Mouse (Mus musculus) megakaryocyte-erythroid progenitor cell, adult 5-6 weeks (primary cell): ENCODE results near the gene Defa33. TPM values are rescaled to one million over a fixed set of nuclear protein-coding genes. Genes with fewer than 3 reads are reported as not detected.
"Not testable (repeated sequence)": the region's sequence is repeated elsewhere in the genome, so short reads cannot be mapped to it uniquely, and the experiment has no call there.

Source experiments
- ATAC-seq: replicated peaks from 2 replicates; pipeline ENCODE4 v1.8.0; 2016; ENCODE audit warnings: mild to moderate bottlenecking, inconsistent platforms; ENCODE audit not compliant: severe bottlenecking, poor library complexity, low FRiP score, low TSS enrichment
- total RNA-seq, 2 experiments: library from RNA; stranded (forward) in 1 of 2; stranded (reverse) in 1 of 2; fragments of 200-1000, 215-1000 nt in 1 of 2; fragments of >200 nt in 1 of 2; fragmentation: Nextera tagmentation in 1 of 2; gene quantifications; 2 replicates each; pipeline ENCODE4 v1.2.3; 2014 to 2017

The Defa33 gene
- total RNA-seq (2014; fragmentation: Nextera tagmentation) (not detected in 2 replicates), total RNA-seq (2017) (not detected in 2 replicates)

- ATAC-seq, result not testable (repeated sequence)
These were observed at the start of gene Defa33 for GRCm38 (mm10) chr8:21391511-21391910. Defa33 (plus strand) TSS chr8:21391811.

- ATAC-seq, result not testable (repeated sequence)
These were observed 13.4 kb upstream of the Defa33 start, which contains the start of gene Defa2 for GRCm38 (mm10) chr8:21378215-21378614. Defa2 (plus strand) TSS chr8:21378515.

- ATAC-seq, result not testable (repeated sequence)
These were observed 35.5 kb downstream of the Defa33 start, which contains the start of gene Defa36 for GRCm38 (mm10) chr8:21427111-21427510. Defa36 (plus strand) TSS chr8:21427411.

Other genes starting within 250 kb of the Defa33 start
- not detected in 2 replicates for gene Defa22, start 229.5 kb upstream of the Defa33 start, total RNA-seq (2014; fragmentation: Nextera tagmentation)
- gene Defa22, start 229.5 kb upstream of the Defa33 start, total RNA-seq (2017), result not detected in 2 replicates
- gene Defa31, start 200.2 kb upstream of the Defa33 start, total RNA-seq (2014; fragmentation: Nextera tagmentation), result not detected in 2 replicates
- gene Defa31, start 200.2 kb upstream of the Defa33 start, total RNA-seq (2017), result not detected in 2 replicates
- gene Gm15293, start 190.2 kb upstream of the Defa33 start, total RNA-seq (2014; fragmentation: Nextera tagmentation), result not detected in 2 replicates
- gene Gm15293, start 190.2 kb upstream of the Defa33 start, total RNA-seq (2017), result not detected in 2 replicates
- gene Gm15292, start 142.1 kb upstream of the Defa33 start, total RNA-seq (2014; fragmentation: Nextera tagmentation), result not detected in 2 replicates
- gene Gm15292, start 142.1 kb upstream of the Defa33 start, total RNA-seq (2017), result not detected in 2 replicates
- not detected in 2 replicates for gene Defa27, start 76.3 kb upstream of the Defa33 start, total RNA-seq (2014; fragmentation: Nextera tagmentation)
- gene Defa27, start 76.3 kb upstream of the Defa33 start, total RNA-seq (2017), result not detected in 2 replicates
- not detected in 2 replicates for gene Defa29, start 64.8 kb upstream of the Defa33 start, total RNA-seq (2014; fragmentation: Nextera tagmentation)
- gene Defa29, start 64.8 kb upstream of the Defa33 start, total RNA-seq (2017), result not detected in 2 replicates
- gene Defa2, start 13.3 kb upstream of the Defa33 start, total RNA-seq (2014; fragmentation: Nextera tagmentation), result not detected in 2 replicates
- gene Defa2, start 13.3 kb upstream of the Defa33 start, total RNA-seq (2017), result not detected in 2 replicates
- gene Defa36, start 35.6 kb downstream of the Defa33 start, total RNA-seq (2014; fragmentation: Nextera tagmentation), result not detected in 2 replicates
- not detected in 2 replicates for gene Defa36, start 35.6 kb downstream of the Defa33 start, total RNA-seq (2017)
- not detected in 2 replicates for gene Gm7849, start 64.7 kb downstream of the Defa33 start, total RNA-seq (2014; fragmentation: Nextera tagmentation)
- not detected in 2 replicates for gene Gm7849, start 64.7 kb downstream of the Defa33 start, total RNA-seq (2017)
- not detected in 2 replicates for gene Defa20, start 117.4 kb downstream of the Defa33 start, total RNA-seq (2014; fragmentation: Nextera tagmentation)
- not detected in 2 replicates for gene Defa20, start 117.4 kb downstream of the Defa33 start, total RNA-seq (2017)
- not detected in 2 replicates for gene Defa32, start 137.2 kb downstream of the Defa33 start, total RNA-seq (2014; fragmentation: Nextera tagmentation)
- not detected in 2 replicates for gene Defa32, start 137.2 kb downstream of the Defa33 start, total RNA-seq (2017)
- not detected in 2 replicates for gene Defa37, start 173.6 kb downstream of the Defa33 start, total RNA-seq (2014; fragmentation: Nextera tagmentation)
- gene Defa37, start 173.6 kb downstream of the Defa33 start, total RNA-seq (2017), result not detected in 2 replicates
- gene Defa28, start 191.2 kb downstream of the Defa33 start, total RNA-seq (2014; fragmentation: Nextera tagmentation), result not detected in 2 replicates
- gene Defa28, start 191.2 kb downstream of the Defa33 start, total RNA-seq (2017), result not detected in 2 replicates
- gene Gm7861, start 202.7 kb downstream of the Defa33 start, total RNA-seq (2014; fragmentation: Nextera tagmentation), result not detected in 2 replicates
- not detected in 2 replicates for gene Gm7861, start 202.7 kb downstream of the Defa33 start, total RNA-seq (2017)
- gene Defa26, start 226.4 kb downstream of the Defa33 start, total RNA-seq (2014; fragmentation: Nextera tagmentation), result not detected in 2 replicates
- gene Defa26, start 226.4 kb downstream of the Defa33 start, total RNA-seq (2017), result not detected in 2 replicates